Mouse (Mus musculus): ENCODE measurements around the gene Cped1. TPM values are rescaled to one million over a fixed set of nuclear protein-coding genes. Genes with fewer than 3 reads are reported as not detected.
"Not testable (repeated sequence)": the region's sequence is repeated elsewhere in the genome, so short reads cannot be mapped to it uniquely, and the experiment has no call there.

Gene Cped1
- polyA plus RNA-seq, 1 experiment from 2014 or later: 2.7 TPM

DNA sequence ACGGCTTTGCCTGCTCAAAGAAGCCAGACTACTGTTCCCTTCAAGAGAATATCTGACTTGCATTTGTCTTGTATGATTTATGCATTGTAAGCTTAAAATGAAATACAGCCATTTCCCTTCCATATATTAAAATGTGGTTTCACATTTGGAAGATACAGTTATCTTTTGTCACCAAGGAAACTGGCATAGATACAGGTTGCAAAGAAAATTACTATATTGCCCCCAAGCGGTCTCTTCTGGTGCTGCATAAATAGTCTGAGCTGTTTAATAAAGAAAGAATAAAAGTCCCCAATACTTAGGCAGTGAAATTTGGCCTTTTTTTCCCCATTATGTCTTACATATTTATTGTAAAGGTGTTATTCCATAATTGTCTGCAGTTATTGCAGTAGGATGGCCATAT, 112.0 kb downstream of the Cped1 start:
- 39% methylated on average over 2 of the region's 2 CpGs for WGBS
- Histone ChIP-seq H3K27ac (replicated peaks) (no peak overlapping the region), H3K9me3 (replicated peaks) (no peaks in the 10 kb centered on the region), H3K27me3 (replicated peaks) (no peaks in the 10 kb centered on the region), H3K36me3 (no peaks in the 10 kb centered on the region), H3K9ac (replicated peaks) (no peak overlapping the region), H3K4me3 (replicated peaks) (no peak overlapping the region), H3K4me2 (no peak overlapping the region), H3K4me1 (no peaks in the 10 kb centered on the region)
- ATAC-seq (ENCODE audit: low FRiP score): no peak; the same call in 1 of the 2 replicates

DNA sequence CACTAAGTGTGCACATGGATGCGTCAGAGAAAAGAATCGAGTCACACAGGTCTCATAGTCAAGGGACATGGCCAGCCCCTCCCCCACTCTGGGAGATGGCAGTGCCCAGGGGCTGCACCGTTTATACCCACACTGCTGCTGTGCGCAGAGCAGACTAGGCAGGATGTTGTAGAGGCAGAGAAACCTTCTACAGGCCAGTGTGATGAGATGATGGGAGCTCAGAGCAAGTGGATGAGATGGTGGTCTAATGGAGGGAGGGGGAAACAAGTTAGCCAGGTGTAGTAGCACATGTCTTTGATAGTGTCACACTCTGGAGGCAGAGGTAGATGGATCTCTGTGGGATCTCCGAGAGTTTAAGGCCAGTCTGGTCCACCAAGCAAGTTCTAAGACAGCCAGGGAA, 114.1 kb downstream of the Cped1 start:
- Histone ChIP-seq H3K9ac (replicated peaks) (no peak overlapping the region), H3K27me3 (replicated peaks) (no peaks in the 10 kb centered on the region), H3K36me3 (no peaks in the 10 kb centered on the region), H3K4me1 (no peaks in the 10 kb centered on the region), H3K27ac (replicated peaks) (no peak overlapping the region), H3K4me3 (replicated peaks) (no peak overlapping the region), H3K4me2 (no peak overlapping the region), H3K9me3 (replicated peaks) (no peaks in the 10 kb centered on the region)
- 83% methylated on average over 5 of the region's 5 CpGs for WGBS
- no peak for ATAC-seq (ENCODE audit: low FRiP score)

DNA sequence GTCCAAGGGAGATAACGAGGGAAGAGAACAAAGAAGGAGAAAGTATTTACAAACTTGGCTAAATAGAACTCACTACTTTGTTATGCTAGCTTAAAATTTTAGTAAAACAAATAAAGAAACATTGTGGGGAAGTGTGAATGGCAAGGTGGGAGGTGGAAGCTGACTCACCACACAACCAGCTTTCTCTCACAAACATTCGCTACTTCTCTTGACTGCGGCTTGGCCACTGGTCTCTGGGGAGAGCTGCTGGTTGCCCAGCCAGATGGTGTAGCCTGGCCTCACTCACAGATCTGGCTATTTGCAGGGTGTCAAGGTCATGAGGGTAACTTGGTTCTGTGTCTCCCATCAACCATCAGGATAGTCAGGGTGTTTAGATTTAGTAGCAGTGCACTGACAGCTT, 116.2 kb downstream of the Cped1 start:
- WGBS: 84% methylated on average over 3 of the region's 3 CpGs
- H3K9ac ChIP-seq (replicated peaks): no peak overlapping the region
- no peaks in the 10 kb centered on the region for H3K27me3 ChIP-seq (replicated peaks)
- H3K9me3 ChIP-seq (replicated peaks): no peaks in the 10 kb centered on the region
- no peaks in the 10 kb centered on the region for H3K36me3 ChIP-seq
- no peak for ATAC-seq (ENCODE audit: low FRiP score)
- no peak overlapping the region for H3K4me2 ChIP-seq
- H3K27ac ChIP-seq (replicated peaks): no peak overlapping the region
- H3K4me1 ChIP-seq: no peaks in the 10 kb centered on the region
- H3K4me3 ChIP-seq (replicated peaks): no peak overlapping the region

DNA sequence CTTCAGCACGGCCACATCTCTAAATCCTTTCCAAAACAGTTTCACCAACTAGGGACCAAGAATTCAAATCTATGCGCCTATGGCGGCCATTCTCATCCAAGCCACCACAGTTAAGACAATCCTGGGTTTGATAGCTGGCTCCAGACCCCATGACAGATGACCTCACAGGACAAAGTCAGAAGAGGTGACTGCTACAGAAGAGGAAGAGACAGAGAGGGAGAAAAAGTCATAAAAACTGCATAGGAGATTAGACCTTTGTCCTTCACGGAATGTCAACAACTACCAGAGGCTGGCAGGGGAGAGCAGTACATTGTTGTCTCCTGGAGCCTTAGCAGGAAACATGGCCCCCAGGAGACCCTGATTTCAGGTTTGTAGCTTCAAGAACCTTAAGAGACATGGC, 117.0 kb downstream of the Cped1 start:
- Histone ChIP-seq H3K4me2 (no peak overlapping the region), H3K36me3 (no peaks in the 10 kb centered on the region), H3K9ac (replicated peaks) (no peak overlapping the region), H3K27me3 (replicated peaks) (no peaks in the 10 kb centered on the region), H3K4me1 (no peaks in the 10 kb centered on the region), H3K4me3 (replicated peaks) (no peak overlapping the region), H3K27ac (replicated peaks) (no peak overlapping the region), H3K9me3 (replicated peaks) (no peaks in the 10 kb centered on the region)
- no peak for ATAC-seq (ENCODE audit: low FRiP score)
- WGBS: 80% methylated on average over 4 of the region's 4 CpGs

DNA sequence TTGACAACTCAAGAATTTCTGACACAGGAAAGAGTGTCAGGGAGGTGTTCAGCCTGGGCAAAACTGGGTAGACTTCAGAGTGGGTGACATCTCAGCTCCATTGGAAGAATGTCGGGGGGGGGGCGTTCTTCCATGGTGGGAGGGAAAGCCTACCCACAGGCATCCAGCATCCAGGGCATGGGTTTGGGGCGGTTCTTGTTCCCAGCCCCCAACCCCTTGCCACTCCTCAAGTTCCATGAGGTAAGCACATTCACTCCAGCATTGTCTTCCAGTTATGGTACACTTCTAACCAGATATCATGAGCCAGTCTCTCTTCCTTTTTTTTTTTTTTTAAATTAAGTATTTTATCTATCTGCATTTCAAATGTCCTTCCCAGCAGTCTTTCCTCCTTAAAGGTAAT, 118.0 kb downstream of the Cped1 start:
- Histone ChIP-seq H3K36me3 (no peaks in the 10 kb centered on the region), H3K4me2 (no peak overlapping the region), H3K9ac (replicated peaks) (no peak overlapping the region), H3K9me3 (replicated peaks) (no peaks in the 10 kb centered on the region), H3K4me3 (replicated peaks) (no peak overlapping the region), H3K27me3 (replicated peaks) (no peaks in the 10 kb centered on the region), H3K4me1 (no peaks in the 10 kb centered on the region), H3K27ac (replicated peaks) (no peak overlapping the region)
- 91% methylated on average over 3 of the region's 3 CpGs for WGBS
- no peak for ATAC-seq (ENCODE audit: low FRiP score)

DNA sequence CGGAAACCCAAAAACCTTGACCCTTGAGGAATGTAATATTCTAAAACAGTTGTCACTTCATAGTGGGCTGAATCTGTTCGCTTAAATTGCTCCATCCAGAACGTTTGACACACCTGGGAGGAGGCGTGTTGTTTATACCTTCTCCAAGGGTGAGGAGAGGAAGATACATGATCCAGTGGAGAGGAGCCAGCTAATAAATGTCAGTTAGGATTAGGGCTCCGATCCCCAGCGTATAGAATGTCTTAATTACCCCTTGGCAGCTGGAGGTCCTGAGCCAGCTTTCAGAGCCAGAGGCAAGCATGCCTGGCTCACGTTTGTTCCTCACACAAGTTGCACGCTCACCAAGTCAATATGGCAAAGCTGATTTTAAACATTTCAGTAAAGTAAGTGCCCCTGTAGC, 118.5 kb downstream of the Cped1 start:
- Histone ChIP-seq H3K9me3 (replicated peaks) (no peaks in the 10 kb centered on the region), H3K4me1 (no peaks in the 10 kb centered on the region), H3K4me3 (replicated peaks) (no peak overlapping the region), H3K27ac (replicated peaks) (no peak overlapping the region), H3K4me2 (no peak overlapping the region), H3K9ac (replicated peaks) (no peak overlapping the region), H3K27me3 (replicated peaks) (no peaks in the 10 kb centered on the region), H3K36me3 (no peaks in the 10 kb centered on the region)
- ATAC-seq (ENCODE audit: low FRiP score): no peak
- 36% methylated on average over 8 of the region's 8 CpGs for WGBS

DNA sequence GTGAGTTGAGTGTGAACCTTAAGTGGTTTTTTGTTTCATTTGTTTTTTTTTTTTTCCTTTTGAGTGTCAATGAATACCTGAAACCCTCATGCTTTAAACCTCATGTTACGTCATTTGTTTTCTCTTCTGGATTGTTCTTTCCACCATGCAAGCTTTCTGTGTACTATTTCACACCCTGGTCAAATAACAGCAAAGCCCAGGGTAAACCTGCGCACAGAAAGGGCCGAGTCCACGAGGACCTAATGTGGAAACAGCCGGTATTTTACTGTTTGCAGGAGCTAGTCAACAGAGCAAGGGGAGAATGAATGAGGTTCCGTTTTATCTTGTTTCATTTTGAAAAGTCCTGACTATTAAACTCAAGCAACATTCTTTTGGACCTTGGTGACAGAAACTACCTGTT, 128.4 kb downstream of the Cped1 start:
- Histone ChIP-seq H3K4me3 (replicated peaks) (no peak overlapping the region), H3K4me2 (no peak overlapping the region), H3K4me1 (no peaks in the 10 kb centered on the region), H3K27me3 (replicated peaks) (no peaks in the 10 kb centered on the region), H3K36me3 (no peaks in the 10 kb centered on the region), H3K9me3 (replicated peaks) (no peaks in the 10 kb centered on the region), H3K27ac (replicated peaks) (no peak overlapping the region), H3K9ac (replicated peaks) (no peak overlapping the region)
- ATAC-seq (ENCODE audit: low FRiP score): no peak
- WGBS: 84% methylated on average over 6 of the region's 6 CpGs

DNA sequence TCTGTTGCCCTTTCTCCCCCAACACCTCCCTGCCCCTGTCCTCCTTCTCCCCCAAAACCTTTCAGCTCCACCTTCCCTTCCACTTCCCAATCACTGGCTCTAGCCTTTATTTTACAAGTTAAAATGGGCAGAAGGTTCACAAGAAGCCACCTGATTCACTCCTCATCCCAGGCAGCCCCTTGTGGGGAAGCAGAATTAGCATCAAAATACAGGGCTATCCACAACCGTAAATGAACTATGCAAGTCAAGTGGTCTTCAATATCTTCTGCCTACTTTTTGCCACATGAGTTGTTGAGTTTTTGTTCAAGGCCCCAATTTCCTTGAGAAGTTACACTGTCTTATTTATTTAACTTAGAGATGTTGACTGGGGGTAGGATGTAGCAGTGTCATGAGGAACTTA, 131.0 kb downstream of the Cped1 start:
- Histone ChIP-seq H3K27ac (replicated peaks) (no peak overlapping the region), H3K4me1 (no peaks in the 10 kb centered on the region)

DNA sequence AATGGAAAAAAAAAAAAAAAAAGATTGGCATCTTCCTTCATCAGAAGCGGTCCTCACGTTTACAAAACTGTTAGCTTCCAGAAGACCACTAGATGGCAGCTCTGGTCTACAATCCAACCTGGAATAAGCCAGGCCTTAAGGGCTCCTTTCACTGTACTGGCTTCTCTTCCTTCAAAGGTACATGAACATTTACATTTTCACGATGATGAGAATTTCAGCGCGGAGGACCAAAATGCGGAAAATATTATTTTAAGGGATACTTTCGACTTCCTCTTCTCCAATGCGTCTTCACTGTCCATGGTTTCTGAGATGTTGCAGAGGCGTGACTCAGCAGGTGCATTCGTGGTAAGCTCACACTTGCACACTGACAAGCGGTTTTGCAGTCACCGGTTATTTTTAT, 136.4 kb downstream of the Cped1 start:
- H3K36me3 ChIP-seq: no peaks in the 10 kb centered on the region
- H3K9me3 ChIP-seq (replicated peaks): no peaks in the 10 kb centered on the region
- H3K27me3 ChIP-seq (replicated peaks): no peaks in the 10 kb centered on the region
- H3K27ac ChIP-seq (replicated peaks): no peak overlapping the region
- no peak overlapping the region for H3K9ac ChIP-seq (replicated peaks)
- 32% methylated on average over 12 of the region's 12 CpGs for WGBS
- peak overlapping the region; percentile 34 for H3K4me2 ChIP-seq
- H3K4me1 ChIP-seq: no peaks in the 10 kb centered on the region
- ATAC-seq (ENCODE audit: low FRiP score): peak; percentile 81; the same call in 1 of the 2 replicates
- H3K4me3 ChIP-seq (replicated peaks): no peak overlapping the region

More for the DNA sequence above, 131.0 kb downstream of the Cped1 start:
- no peak overlapping the region for H3K4me2 ChIP-seq
- 47% methylated on average over 1 of the region's 1 CpGs for WGBS
- H3K4me3 ChIP-seq (replicated peaks): no peak overlapping the region
- H3K9me3 ChIP-seq (replicated peaks): no peaks in the 10 kb centered on the region
- H3K27me3 ChIP-seq (replicated peaks): no peaks in the 10 kb centered on the region
- no peak overlapping the region for H3K9ac ChIP-seq (replicated peaks)
- ATAC-seq (ENCODE audit: low FRiP score): no peak
- no peaks in the 10 kb centered on the region for H3K36me3 ChIP-seq

DNA sequence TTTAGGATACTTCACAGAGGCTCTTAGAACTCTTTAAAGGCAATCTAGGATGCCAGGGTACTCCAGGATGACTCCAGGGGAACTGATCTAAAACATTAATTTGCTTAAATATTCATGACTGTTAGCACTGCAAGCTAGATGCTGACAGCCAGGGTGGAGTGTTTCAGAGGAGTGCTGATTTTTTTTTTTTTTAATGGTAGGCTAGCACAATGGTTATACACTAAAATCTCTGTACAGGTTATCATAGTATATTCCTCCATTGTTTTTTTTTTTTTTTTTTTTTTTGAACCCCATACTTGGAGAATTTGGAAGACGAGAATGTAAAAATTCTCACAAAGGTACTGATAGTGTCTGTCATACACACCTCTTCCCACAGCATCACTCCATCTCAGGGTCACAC, 137.0 kb downstream of the Cped1 start:
- Histone ChIP-seq H3K9me3 (replicated peaks) (no peaks in the 10 kb centered on the region), H3K4me1 (no peaks in the 10 kb centered on the region), H3K4me2 (no peak overlapping the region), H3K4me3 (replicated peaks) (no peak overlapping the region), H3K36me3 (no peaks in the 10 kb centered on the region), H3K27me3 (replicated peaks) (no peaks in the 10 kb centered on the region), H3K27ac (replicated peaks) (no peak overlapping the region), H3K9ac (replicated peaks) (no peak overlapping the region)
- 83% methylated on average over 1 of the region's 1 CpGs for WGBS
- ATAC-seq (ENCODE audit: low FRiP score): no peak

DNA sequence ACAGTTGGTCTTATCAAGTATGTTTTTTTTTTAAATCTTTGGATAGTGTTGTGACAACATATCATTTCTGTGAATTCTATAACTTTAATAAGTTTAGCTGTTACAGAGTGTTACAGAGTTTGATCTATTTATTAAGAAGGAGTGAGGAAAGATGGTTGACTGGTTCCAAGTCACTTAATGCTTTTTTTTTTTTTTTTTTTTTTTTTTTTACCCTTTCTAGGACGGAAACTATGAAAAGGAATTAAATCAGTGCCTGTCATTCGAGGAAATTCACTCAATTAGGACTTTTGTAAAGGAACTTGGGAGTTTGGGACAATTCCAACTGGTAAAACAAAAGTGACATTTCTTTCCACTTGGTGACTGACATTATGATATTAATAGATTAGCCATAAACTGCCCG, 137.6 kb downstream of the Cped1 start:
- Histone ChIP-seq H3K4me2 (no peak overlapping the region), H3K27me3 (replicated peaks) (no peaks in the 10 kb centered on the region), H3K36me3 (no peaks in the 10 kb centered on the region), H3K4me3 (replicated peaks) (no peak overlapping the region), H3K27ac (replicated peaks) (no peak overlapping the region), H3K9me3 (replicated peaks) (no peaks in the 10 kb centered on the region), H3K9ac (replicated peaks) (no peak overlapping the region), H3K4me1 (no peaks in the 10 kb centered on the region)
- 64% methylated on average over 3 of the region's 3 CpGs for WGBS
- ATAC-seq (ENCODE audit: low FRiP score): no peak

DNA sequence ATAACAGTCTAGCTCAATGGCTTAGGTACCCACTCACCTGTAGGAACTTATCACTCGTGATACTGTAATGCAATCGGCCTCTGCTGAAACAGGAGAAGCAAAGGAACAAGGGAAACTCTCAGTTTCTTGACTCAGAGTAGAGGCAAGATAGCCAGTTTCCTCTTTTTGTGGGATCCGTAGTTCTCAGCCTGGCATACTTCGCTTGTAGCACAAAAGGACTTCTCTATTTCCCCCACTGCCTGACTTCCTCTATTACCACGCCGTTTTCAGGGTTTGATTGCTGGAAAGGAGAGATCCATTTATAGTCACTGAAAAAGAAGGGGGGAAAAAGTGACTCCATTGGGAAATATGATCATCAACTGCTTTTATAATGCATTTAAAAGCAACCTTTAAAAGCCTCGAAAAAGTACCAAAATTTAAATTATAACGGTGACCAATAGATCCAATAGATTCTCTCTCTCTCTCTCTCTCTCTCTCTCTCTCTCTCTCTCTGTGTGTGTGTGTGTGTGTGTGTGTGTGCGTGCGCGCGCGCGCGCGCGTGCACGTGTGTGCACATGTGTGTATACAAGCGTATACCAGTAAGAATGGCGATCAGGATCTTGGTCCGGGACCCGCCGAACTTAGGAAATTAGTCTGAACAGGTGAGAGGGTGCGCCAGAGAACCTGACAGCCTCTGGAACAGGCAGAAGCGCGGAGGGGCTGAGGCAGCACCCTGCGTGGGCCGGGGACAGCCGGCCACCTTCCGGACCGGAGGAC, 139.0 kb downstream of the Cped1 start:
- not testable (repeated sequence) for H3K27ac ChIP-seq (replicated peaks); H3K27me3 ChIP-seq (replicated peaks); H3K9ac ChIP-seq (replicated peaks); H3K4me1 ChIP-seq; H3K9me3 ChIP-seq (replicated peaks); H3K36me3 ChIP-seq; H3K4me2 ChIP-seq; H3K4me3 ChIP-seq (replicated peaks); ATAC-seq (ENCODE audit: low FRiP score)
- 86% methylated on average over 24 of the region's 31 CpGs for WGBS
